Mouse (Mus musculus): ENCODE measurements at regions not wholly inside any gene's neighbourhood (a gene's known extent, or its start where the extent isn't known, plus 50 kb on each side); places are given as distances from the start of the nearest gene placed in this dataset.

DNA sequence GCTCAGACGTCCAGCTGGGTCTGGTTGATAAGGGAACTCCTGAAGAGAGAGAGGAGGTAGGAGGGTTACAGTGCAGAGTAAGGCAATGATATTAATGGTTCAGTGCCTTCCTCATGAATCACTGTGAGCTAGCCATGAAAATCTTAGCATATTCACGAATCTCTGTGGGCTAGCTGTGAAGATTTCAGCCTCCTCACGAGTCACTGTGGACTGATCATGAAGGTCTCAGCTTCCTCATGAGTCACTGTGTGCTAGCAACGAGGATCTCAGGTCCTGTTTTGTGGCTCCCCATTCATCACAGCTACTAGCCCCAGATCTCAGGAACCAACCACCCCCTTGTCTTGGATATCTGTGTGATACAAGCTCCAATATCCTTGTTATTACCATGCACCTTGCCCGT is 191.4 kb downstream of the Rap2a start:
- DNase-seq = no peak

GRCm38 (mm10) chr14:120675752-120676151 is 197.5 kb downstream of the Rap2a start:
- no peak for DNase-seq

GRCm38 (mm10) chr14:120678533-120678932 is 200.3 kb downstream of the Rap2a start:
- DNase-seq = no peak

- no peak for DNase-seq
Observed at GRCm38 (mm10) chr14:120679072-120679471, 200.8 kb downstream of the Rap2a start.

DNA sequence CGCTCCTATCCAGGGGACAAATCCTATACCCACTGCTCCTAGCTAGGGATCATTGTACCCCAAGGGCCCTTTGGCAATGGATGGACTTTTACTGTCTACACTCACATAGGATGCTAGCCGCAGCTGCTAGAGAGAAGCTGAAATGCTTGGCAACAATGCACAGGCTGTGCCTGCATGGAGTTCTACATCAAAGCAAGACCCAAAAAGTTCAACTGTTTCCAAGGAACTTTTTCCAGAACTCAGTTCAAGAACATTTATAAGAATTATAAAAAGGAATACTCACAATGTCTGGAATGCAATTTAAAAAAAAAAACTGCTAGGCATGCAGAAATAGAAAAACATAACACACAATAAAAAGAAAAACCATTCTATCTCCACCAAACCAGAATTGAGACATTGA is 202.0 kb downstream of the Rap2a start:
- DNase-seq = no peak

DNA sequence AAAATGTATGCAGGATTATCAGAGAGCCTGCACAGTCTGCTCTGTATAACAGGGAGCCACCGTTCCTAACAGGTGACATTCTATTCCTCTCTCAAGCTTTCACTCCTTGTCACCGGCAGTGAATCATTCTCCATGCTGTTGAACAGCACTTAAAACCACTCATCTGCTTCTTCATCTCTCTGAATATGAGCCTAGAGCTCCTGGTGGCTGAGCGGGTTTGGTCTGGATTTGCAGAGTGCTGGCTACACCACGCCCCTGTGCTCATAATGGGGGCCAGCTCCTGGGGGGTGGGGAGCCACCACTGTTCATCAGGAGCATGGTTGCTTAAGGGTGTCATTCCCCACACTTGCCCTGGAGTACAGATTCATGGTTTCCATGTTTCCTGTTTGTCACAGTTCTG is 207.0 kb downstream of the Rap2a start:
- DNase-seq = no peak

DNA sequence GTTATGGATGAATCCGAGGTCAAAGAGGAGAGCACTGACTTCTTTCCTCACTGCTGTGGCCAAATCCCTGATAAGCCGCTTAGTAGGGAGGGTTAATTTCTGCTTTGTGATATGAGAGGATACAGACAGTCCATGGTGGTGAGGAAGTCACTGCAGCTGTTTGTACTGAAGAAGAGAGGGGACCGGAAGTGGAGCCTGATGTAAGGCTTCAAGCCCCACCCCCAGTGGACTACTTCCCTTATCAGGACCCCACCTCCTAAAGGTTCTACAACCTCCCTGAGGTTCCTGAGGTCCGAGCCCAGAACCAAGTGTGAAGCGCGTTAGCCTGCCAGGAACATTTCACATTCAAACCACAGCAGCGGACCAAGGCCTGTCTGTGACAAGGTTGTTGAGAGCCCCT is 207.6 kb downstream of the Rap2a start:
- no peak for DNase-seq

DNA sequence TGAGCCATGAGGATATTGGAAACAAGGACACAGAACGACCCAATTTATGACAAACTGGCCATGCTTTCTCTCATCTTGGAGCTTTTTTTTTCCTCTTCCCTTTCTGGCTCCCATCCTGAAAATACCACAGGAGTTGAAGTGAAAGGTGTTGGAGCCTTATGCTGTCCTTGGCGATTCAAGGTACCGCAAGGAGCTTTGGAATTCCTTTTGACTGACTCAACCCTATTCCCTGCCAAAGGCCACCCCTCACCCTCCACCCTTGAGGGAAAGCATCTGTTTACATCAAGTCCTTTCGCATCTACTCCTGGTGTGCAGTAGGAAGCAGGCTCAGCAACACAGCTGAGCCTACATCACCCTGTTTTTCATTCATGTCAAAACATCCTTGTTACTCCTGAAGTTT is 208.5 kb downstream of the Rap2a start:
- DNase-seq = peak in 1 of 2 experiments; percentile 6

GRCm38 (mm10) chr14:120699378-120699777 is 211.6 kb upstream of the Ipo5 start:
- no peak for DNase-seq

DNA sequence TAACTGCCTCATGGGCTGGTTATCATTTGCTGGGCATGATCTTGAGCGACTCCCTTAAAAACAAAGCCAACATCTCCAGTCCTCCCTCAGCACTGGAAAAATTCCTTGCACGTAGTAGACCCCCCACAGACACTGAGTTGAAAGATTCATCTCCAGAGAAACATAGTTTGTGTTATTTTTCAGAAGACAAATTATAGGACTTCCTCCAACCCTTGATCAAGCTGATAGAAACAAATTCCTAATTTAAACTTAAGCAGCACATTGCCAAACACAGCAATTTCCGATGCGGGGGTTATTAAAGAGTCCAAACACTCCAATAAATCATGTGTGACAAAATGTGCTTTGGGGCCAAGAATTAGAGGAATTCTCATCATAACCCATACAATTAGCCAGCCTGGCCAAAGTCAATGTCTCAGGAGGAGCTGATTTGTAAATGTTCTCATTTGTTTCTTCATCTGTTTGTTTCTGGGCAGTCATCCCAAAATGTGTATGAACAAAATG is 205.7 kb upstream of the Ipo5 start:
- DNase-seq = no peak

- no peak for DNase-seq
Observed at GRCm38 (mm10) chr14:120710782-120711181, 200.2 kb upstream of the Ipo5 start.

DNA sequence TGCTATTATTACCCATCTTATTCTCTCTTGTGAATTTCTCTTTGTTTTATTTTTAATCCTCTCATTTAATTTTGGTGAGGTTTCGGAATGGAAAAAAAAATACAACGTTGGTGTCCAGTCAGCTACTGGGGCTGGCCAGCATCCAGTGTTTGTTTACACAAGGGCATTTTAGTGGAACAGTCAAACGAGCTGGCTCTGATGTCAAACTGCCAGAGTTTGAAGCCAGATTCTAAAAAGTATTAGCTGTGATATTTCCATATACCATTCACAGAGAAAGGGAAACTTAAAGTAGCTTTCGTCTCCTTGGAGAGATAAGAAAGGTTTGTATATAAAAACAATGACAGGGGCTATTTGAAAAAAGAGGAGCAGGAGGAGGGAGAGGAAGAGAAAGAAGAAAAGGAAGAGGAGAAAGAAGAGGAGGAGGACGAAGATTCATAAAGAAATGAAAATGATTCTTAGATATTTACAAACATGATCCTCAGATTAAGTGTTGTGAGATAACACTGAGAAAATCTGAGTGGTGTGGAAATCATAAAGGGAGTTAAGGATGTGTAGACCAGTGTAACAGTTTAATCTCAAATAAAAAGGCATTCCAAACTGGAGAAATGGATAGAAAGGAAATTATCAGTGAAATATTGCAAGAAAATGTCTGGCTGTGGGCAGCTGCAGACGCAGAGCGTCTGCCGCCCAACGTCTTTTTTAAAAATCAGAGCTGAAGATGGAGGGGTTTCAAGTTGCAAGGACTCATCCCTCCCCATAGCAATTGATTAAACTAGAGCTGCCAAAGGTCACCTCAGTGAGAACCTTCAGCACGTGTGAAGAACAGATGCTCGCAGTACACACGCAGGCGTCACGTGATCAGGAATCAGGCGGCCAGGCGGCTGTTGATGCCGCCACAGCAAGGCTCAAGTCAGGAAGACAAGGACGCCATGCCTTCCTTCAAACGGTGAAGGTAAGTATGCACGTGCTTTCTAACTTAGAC is 190.3 kb upstream of the Ipo5 start:
- peak; percentile 9 to 11 for DNase-seq

DNA sequence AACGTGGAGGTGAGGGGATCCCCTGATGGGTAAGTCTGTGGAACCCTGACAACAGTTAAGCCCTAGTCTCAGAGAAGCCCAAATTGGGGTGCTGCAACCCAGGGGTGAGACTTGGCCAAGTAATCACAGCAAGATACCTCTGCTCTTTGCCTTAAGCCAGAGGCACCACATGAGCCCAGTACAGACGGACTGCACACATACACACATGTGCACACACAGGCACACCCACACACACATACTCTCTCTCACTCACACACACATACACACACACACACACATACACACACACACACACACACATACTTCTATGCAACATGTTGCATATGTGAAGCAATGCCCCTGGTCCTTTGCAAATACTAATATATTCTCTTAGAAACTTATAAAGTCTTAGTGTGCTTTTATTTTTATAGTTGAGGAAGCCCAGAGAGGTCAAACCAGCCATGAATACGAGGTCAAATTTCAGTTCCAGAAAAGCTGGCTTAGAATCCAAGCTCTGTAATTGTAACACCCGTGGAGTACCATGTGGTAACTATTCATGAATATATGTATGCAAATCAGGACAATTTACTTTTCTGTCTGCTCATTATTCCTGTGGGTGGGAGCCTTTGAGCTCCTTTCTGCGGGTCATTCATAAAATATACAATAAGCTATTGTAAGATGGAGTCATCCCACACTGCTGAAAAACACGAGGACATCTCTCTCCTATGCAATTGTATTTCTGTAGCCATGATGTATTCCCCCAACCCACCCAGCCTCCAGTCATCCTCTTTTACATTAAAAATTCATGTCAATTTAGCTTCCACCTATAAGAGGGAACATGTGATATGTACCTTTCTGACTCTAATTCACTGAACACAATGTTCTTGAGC is 189.2 kb upstream of the Ipo5 start:
- no peak for DNase-seq

DNA sequence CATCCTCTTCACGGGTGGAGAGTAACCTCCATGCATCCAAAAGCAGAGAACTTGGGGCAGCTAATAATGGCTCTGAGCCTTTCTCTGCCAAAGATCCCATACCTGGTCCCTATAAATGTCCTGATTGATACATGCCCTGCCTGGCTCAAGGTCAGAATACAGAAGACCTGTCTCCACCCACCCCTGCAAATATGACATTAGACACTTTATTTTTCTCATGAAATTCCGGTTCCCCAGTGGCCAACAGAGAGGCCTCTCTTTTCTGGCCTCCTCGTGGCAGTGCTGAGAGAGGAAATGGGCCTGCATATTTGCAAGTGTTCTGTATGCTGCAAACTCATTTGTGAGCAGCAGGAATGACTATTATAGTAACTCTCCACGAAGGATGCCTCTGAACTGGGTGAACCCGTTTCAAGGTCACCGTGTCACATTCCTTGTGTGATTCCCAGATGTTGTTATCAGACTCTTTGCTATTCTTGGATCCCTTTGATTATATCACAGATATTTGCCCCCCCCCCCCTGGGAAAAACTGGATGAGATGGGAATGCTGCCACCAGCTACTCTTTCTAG is 188.4 kb upstream of the Ipo5 start:
- DNase-seq = no peak

DNA sequence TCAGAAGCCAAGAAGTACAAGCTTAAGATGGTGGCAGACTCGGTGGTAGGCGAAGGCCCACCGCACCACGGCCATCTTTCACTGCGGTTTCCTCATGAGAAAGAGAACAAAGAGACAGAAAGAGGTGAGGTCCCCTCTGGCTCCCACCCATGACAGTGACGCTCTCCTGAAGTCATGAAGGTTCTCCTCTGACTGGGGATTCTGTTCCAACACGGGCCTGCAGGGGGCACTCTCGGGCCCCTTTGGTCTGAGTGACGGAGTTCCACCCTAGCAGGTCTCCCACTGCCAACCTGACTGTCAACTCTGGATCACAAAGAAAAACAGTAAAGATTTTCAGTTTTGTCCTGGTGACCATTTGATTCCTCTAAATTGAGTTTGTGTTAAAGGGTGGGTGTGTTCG is 182.9 kb upstream of the Ipo5 start:
- DNase-seq = no peak

- no peak for DNase-seq
Observed at GRCm38 (mm10) chr14:120730226-120730625, 180.8 kb upstream of the Ipo5 start.

DNA sequence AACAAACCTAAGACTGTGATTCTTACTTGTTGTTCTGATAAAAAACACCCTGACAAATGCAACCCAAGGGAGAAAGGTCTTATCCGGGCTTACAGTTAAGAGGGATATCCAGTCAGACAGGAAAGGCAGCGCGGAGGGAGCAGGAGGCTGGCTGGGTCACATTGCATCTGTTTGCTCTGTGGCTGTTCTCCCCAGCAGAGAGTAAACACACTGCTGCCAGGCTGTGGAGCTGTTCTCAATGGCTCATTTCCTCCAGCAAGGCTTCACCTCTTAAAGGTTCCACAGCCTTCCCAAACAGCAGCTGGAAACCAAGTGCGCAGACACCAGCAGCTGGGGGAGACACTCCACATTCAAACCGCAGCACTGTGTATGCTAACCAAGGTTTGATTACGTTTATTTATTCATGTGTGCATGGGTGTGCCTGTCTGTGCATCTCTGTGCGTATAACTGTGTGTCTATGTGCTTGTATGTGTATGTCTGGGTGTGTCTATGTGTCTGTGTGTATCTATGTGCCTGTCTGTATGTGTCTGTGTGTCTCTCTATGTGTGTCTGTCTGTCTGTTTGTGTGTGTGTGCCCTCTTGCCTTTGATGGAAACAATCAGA is 179.2 kb upstream of the Ipo5 start:
- no peak for DNase-seq

DNA sequence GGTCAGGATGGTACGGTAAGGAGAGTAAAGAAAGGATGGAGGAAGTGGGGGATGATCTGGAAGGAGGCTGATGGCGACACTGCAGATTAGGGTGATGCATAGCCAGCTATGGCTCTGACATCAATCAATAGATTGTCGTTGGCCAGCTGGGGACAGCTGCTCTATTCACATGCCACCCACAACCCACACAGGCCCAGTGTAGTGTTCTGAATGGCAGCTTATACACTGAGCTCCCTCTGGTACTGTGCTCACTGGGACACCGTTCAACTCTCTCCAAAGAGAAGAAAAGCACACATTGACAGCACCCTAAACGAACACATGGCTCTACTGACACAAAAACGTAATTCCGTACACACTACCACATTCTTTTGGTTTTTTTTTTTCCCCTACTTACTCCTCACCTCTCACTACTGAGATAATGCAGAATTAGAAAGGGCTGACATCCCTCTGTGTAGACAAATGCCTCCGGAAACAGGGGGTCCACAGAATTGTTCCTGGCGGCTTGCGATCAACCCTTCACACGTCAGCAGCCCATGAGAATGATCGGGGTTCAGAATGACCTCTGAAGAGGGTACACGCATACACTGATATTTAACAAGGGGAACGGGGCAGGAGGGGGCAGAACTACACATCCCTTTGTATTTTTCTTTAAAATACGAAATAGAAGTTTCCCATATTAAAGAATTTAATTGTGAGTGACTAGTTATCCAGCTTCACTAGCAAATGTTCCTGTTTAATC is 178.5 kb upstream of the Ipo5 start:
- DNase-seq = no peak

GRCm38 (mm10) chr14:120741492-120742054 is 169.5 kb upstream of the Ipo5 start:
- no peak for DNase-seq

DNA sequence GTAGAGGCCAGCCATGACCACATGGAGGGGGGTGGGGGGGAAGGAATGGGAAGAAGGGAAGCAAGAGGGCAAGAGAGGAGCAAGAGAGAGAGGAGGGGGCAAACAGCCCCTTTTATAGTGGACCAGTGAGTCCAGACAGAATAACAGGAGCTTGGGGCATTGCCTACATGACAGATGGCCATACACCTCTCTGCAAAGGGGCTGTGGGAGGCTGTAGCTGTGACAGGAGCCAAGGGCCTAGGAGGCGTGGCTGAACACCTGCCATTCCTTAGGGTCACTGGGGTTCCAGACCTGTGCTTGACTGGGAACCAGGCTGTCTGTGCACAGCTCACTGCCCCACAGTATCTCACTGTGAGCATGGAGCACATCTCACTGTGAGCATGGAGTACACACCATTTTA is 157.0 kb upstream of the Ipo5 start:
- peak; percentile 30 to 62 for DNase-seq

- no peak for DNase-seq
Observed at GRCm38 (mm10) chr14:120755389-120755788, 155.6 kb upstream of the Ipo5 start.
